Mouse (Mus musculus): ENCODE measurements around the gene Slc44a5.

GRCm38 (mm10) chr3:153968549-153968948 lies 4.7 kb upstream of the Slc44a5 start:
- no peak for TF ChIP-seq POLR2A (IDR thresholded peaks at IDR 0.05; ENCODE audit: control insufficient read depth, low read depth, low read length)
- no peak for TF ChIP-seq CTCF (IDR thresholded peaks at IDR 0.05; ENCODE audit: control insufficient read depth, insufficient read depth, insufficient replicate concordance, low read depth, low read length)
